Mouse (Mus musculus) cerebellum, adult 9-11 months (tissue): Measurements from ENCODE around the gene Larp1.
A peak's percentile ranks its signal among the peaks of the same experiment; 100 is the strongest.

Experiments
- DNase-seq: peaks from one replicate; pipeline ENCODE4 v3.0.0; 2022

The Larp1 gene

DNA sequence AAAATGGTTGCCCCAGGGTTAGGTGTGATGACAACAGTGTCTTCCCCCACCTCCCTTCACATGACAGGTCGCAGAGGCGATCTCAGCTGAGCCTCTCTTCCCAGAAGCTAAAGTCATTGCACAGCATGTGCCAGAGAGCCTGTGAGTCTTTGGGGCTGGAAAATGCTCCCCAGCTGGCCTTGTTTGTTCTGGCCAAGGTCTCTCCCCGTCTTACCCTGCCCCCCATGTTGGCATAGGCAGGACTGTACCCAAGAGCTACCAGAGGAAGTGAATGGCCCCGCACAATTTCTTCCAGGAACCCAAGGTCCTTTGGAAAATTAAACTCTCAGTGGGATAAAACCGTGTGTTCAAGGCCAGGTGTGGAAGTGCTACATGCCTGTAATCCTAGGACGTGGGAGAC is 5.1 kb upstream of the Larp1 start:
- DNase-seq, result no peak

DNA sequence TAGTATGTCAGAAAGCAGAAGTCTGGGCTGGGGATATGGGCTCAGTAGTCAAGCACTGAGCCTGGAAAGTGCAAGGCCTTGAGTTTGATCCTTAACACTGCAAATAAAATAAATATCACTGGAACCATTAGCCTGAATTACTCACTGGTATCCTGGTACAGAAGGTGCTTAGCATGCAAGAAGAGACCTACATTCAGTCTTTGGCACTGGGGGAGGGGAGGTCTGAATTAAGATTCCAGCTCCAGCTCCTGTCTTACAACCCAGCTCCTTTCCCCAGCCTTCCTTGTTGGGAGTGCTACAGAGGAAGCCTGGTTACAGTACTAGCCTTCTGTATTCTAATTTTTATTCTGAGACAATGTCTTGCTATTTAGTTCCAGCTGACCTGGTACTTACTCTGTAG is 3.8 kb upstream of the Larp1 start:
- no peak for DNase-seq

DNA sequence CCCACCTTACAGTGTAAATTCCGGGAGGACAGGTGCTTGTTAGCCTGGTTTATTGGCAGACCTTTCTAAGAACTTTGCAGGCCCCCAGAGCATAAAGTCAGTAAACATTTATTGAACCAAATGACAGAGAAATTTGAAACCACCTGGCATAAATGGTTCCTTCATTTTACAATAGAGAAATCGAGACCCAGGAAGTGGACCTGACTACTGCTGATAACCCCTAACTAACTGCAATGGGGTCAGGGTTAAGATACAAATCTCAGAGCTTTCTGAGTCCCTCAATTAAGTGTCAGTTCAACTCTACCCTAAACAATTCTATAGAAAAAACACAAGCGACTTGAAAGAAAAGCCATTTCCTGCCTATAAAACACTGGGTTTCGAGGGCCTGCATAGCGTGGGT is 851 bp upstream of the Larp1 start:
- DNase-seq, result no peak

DNA sequence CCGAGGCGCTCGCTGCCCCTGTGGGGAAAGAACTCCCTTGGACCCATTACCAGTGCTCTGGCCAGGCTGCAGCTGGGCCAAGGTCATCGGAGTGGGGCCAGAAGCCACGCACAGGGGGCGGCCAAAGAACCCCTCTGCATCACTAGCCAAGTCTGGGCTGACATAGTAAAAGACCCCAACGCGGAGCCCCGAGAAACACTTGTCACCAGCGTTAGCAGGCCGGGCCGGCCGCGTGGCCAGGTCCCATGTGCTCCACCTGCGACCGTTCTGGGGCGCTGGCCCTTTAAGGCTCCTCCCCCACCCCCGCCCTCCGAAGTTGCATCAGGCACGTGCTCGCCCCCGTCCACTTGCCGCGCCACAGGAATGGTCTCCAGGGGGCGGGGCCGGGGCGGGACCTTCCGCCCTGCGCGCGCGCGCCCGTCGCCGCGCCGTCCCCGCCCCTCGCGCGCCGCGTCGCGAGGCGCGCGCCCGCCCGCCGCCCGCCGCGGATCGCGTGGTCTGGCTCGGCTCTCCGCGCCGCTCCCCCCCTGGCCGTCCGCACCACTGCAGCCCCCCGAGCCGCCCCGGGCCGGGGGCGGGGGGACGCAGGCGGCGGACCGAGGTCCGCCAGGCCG is 320 bp upstream of the Larp1 start:
- peak; percentile 89 for DNase-seq

DNA sequence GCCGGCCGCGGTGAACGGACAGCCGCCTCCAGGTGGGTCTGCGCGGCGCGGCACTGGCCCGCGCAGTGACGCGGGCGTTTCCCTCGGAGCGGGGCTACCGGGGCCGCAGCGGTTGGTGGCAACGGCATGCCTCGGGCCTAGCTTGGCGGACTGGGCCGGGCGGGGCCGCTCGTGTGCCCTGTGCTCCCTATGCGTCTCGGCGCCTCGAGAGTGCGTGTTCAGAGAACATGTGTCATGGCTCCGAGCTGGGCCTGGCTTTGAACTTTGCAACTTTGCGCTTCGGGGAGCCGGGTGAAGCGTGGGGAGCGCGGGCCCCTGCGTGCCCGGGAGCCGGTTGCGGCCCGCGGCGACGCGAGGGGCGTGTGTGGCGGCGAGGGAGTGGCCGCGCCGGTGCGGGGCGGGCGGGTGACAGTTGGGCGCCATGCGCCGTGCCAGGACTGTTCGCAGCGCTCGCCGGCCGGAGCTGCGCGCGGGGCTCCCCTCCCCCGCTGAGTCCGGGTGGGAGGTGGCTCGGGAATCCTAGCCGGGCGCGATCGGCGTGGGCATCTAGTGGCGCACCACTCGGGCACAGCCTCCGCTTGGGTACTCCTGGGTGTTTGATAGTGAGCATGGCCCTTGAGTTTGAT is 765 bp downstream of the Larp1 start:
- peak; percentile 80 for DNase-seq

DNA sequence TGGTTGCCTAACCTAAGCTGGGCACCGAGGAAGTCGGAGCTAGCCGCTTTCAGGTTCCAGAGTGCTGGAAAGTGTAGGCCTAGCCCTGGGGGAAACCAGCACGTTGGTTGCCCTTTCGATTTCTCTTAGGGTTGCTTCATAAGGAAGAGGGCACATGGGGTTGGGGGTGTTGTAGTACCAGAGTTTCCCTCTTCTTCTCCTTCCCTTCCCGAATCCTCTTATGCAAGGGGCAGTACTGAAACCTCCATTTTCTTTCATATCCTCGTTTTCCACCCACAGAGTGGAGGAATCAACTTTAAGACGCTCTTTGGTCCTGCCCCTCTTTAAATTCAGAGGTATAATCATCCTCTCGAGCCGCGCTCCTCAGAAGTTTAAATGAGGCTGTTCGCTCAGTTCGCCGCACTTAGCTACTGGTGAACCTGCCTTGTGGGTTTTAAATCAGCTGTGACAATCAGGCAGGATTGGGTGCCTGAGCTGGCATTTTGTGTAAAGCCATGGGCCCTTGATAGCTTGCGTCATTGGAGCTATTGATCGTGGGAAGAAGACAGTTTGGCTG is 1.4 kb downstream of the Larp1 start:
- no peak for DNase-seq

DNA sequence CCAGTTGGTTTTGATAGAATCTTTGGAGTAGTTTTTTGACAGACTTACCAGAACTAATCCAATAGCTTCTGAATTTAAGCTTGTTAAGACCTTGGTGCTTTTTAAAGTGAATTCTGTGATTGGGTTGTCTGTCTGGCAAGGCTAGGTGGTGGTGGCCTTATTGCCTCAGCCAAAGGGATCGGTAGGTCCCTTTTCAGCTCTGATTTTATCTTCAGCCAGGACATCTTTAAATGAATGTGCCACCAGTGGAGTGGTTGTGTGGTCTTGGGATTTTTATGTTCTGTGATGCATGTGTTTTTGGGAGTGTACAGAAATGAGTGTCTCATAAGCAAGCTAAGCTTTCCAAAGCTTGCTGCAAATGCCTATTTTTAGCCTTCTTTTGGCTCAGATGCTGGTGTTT is 2.1 kb downstream of the Larp1 start:
- no peak for DNase-seq

DNA sequence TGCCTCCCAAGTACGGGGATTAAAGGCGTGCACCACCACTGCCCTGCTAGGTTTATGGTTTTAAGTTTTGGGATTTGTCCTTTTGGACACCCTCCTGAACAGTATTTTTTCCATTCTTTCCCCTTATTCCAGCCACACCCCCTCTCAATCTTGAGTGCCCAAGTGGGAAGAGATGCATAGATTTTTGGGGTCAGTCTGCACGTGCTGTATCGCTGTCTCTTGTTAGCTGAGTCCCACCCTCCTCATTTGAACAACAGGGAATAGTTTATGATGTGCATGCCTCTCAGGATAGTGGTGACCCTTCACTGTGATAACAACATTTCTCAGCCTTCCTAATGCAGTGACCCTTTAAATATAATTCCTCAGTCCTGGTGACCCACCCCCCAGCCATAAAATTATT is 2.9 kb downstream of the Larp1 start:
- DNase-seq, result no peak

DNA sequence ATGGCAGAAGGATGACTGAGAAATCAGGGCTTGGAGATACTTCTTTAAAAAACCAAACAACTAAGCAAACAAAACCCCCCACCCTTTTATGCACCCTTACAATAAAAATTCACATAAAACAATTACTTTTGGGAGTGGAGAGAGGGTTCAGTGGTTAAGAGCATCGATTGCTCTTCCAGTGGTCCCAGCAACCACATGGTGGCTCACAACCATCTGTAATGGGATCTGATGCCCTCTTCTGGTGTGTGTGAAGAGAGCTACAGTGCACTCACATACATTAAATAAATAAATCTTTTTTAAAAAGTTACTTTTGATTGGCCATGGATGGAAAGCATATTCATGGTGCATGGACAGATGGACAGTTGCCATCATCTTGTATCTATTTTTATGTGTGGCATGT is 3.8 kb downstream of the Larp1 start:
- DNase-seq, result no peak

DNA sequence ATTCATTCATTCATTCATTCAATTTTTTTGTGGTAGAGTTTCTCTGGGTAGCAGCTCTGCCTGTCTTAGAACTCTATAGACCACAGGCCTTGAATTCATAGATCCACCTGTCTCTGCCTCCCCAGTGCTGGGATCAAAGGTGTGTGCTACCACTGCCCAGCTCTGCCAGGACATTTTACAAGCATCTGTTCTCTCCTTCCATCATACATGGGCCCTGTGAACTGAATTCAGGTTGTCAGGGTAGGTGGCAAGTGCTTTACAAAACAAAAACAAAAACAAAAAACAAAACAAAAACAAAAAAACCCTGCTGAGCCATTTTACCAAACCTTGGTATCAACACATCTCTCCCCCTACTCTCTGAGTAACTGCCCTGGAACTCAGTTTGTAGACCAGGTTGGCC is 4.2 kb downstream of the Larp1 start:
- peak; percentile 8 for DNase-seq

DNA sequence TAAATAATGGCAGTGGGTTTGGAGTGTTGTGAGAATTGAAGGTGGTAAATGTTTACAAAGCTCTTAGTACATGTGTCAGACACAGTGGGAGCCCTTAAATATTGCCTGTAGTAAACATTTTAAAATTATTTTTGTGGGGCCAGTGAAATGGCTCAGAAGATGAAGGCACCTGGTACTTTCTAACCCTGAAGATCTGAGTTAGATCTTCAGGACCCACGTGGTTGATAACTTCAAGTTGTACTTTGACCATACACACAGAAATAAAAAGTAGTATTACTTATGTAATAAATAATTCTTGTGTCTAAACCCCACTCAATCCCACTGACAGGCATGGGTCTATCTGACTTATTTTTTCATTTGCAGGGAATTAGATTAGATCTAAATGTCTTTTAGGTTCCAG is 5.7 kb downstream of the Larp1 start:
- DNase-seq, result no peak

DNA sequence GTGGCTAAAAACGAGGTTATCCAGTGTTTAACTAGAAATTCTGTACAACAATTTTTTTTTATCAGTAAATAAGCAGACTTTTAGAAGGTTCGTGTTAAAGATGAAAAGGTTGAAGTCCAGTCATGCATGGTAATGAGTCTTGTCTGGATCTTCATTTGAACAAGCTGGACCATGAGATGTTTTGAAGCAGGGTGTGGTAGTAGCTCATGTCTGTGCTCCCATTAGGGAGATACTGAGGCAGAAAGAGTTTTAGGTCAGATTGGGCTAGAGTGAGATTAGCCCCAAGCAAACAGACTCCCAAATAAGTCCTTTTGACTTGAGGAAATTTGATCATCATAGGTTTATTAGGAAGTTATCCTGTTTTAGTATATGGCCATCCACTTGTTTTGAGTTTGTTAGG is 6.5 kb downstream of the Larp1 start:
- DNase-seq, result no peak

DNA sequence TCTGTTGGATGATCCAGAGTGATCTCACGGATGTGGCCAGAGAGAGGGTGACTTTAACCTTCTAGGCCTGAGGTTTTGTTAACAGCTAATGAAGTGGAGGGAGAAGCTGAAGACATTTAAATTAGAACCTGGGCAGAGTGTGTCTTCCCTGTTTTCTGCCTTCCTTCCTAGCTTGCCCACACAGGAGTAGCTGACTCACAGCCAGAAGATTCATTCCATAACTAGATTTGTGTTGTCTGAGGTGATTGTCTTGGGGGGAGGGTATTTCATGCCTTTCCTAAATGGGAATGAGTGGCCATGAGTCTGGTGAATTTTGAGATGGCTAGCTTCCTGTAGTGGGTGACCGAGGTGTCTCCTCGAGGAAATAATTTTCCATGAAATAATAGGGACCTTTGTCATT is 7.5 kb downstream of the Larp1 start:
- DNase-seq, result no peak

DNA sequence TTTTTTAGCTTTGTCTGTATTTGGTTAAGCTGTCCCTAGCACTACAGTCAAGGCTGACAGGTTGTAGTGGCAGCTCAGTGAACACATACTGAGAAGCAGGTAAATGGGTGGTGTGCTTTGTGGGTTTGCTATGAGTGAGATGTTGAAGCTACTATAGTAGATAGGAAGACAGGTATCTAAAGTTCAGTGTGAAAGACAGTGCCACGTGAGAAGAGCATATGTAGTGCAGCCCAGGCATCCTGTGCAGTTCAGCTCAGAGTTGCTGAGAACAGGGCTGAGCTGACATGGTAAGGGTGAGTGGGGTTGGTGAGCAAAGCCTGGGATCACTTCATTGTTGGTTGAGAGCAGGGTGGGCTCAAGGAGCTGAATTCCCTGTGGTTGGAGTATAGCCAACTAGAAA is 8.6 kb downstream of the Larp1 start:
- no peak for DNase-seq

DNA sequence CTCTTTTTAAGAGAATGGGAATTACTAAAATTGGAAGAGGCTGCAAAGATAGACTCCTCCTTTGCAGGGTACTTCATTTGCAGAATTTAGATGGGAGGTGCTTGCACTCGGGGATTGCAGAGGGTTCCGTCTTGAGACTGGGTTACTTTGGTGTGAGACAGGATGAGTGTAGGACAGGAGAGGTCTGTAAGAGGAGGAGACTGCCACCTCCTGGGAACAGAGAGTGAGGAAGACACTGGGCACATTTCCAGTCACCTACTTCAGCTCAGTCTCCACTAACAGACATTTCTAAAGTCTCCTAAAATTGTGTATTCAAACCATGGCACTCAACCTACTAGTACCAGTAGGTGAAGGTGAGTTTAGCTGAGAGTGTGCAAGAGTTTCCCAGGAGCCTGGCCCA is 9.4 kb downstream of the Larp1 start:
- DNase-seq, result no peak

DNA sequence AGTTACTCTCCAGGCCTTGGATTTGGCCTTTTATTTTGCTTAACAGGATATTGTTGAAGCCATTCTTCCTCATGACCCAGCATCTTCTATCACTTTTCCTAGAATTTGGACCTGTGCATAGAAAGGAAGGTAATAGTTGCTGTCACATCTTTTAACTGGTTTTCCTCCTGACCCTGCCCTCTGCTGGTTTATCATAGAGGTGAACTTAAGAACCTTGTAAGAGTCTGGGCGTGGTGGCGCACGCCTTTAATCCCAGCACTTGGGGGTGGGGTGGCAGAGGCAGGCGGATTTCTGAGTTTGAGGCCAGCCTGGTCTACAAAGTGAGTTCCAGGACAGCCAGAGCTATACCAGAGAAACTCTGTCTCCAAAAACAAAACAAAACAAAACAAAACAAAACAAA is 9.8 kb downstream of the Larp1 start:
- no peak for DNase-seq

DNA sequence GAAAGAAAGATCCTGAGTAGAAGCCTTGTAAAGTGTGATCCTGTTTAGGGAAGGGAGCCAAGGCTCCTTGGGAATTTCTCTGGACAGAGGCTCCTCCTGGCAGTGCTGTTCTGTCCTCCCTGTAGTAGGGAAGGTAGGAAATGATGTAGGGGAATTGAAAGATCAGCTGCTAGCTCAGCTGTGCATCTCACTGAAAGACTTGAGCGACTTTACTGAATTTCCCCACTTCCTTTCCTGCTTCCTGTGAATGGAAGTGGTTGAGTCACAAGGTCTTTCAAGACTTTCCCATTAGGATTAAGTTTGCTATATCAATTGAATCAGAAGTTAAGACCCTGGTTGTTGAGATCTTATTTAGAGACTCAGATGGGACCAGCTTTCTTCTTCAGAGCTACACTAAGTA is 12.2 kb downstream of the Larp1 start:
- DNase-seq, result no peak

DNA sequence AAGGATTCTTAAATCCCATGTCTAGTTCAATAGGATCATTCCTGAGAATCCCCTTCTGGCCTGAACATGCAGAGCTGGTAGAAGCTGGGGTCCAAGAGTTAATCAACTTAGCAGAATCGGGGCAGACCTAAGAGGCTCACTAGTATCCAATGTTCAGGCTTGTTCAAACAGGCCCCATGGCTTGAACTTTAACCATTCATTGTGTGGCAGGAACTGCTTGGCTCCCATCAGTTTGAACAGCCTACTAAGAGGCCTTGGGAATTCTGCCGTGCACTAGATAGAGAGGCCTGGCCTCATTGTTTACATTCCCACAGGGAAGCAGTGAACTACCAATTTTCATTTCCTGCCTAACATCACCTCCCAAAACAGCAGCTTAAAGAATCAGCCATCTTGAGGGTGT is 12.8 kb downstream of the Larp1 start:
- no peak for DNase-seq

DNA sequence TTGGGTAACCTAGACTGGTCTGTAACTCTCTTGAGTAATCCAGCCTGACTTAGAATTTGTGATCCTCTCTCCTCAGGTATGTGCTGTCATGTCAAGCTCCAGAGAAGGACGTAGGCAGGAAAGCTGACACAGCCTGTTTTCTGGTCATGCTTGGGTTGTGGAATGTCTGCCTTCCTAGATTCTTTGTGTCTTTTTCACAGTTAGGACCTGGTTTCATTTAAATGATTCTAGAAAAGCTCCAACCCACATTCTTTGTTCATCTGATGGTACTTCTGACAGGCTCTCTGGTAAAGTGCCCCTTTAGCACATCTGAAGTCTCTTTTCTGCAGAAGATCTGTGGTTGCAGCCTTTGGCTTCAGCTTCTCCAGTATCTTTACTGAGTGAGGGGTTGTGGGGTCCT is 15.4 kb downstream of the Larp1 start:
- no peak for DNase-seq

DNA sequence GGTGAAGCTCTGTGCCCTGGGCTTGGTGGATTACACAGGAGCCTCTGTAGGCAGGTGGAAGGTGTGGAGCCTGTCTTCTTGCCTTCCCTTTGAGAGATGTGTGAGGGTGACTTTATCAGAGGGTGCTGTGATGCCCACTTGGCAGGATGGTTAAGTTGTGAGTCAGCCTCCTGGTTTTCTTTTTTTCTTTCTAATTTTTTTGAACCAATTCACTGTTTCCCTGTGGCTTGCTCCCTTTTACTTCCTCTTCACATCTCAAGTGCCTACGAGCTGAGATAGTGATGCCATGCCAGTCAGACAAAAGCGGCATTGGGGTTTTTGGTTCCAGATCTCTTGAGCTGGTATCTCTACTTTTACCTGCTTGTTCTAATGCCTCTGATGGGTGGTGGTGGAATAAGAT is 15.8 kb downstream of the Larp1 start:
- no peak for DNase-seq

DNA sequence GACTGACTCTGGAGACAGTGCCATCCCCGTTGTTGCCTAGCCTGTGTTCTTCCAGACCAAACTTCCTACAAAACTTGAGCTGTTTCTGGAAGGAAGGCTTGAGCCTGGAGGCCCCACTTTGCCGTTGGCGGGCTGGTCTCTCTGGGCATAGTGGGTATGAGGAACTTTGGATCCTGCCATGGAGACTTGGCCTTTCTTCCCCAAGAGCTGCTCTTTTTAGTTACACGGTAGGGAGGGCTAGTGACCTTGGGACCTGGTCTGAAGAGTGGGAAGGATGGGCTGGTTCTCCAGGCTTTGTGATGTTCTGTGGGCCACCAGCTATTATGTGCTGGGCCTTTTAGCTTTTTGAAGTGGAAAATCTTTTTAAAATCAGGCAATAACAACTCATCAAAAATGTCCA is 17.0 kb downstream of the Larp1 start:
- DNase-seq, result no peak

DNA sequence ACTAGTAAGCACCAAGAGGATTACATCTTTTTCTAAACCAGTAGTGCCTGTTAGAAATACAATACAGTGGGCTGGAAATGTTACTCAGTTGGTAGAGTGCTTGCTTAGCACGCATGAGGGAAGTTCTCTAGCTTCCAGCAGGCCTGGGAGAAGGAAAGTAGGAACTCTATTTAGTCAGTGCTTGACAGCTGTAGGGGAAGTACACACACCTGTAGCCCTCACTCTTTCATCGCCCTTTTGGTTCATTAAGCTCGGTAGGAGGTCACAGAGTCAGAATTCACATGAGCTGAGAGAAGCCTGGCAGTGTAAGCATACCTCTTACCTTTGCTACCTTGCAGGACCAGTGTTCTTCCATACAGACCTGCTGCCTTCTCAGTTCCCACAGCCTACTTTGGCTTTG is 17.5 kb downstream of the Larp1 start:
- no peak for DNase-seq

DNA sequence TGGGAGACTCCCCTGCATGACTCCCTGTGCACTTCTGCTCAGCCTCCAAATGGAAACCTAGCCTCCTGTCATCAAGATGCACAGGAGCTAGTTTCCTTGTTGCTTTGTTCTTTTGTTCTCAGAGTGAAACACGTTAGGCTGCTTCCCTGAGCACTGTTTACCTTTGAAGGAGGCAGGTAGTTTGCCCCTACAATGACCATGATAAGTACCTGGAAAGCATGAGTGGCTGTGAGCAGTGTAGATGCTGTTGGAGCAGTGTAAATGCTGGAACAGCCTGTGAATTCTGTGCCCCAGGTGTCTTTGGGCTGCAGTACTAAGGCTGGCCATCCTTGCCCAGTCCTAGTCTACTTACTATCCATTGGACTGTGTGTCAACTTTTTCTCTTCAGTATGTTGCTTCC is 18.0 kb downstream of the Larp1 start:
- no peak for DNase-seq

DNA sequence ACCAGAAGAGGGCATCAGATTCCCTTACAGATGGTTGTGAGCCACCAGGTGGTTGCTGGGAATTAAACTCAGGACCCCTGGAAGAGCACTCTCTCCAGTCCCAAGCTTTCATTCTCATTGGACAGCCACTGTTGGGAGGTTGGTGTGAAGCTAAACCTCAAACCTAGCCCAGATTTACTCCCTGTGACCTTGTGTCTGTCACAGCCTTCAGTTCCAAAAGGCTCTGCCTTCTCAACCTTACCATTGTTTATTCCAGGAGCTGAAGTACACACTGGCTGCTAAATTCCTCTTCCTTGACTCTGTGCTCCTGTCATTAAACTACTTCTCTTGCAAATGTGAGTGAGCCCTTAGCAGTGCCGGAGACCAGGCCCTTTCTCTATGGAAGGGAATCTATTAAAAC is 20.1 kb downstream of the Larp1 start:
- no peak for DNase-seq

DNA sequence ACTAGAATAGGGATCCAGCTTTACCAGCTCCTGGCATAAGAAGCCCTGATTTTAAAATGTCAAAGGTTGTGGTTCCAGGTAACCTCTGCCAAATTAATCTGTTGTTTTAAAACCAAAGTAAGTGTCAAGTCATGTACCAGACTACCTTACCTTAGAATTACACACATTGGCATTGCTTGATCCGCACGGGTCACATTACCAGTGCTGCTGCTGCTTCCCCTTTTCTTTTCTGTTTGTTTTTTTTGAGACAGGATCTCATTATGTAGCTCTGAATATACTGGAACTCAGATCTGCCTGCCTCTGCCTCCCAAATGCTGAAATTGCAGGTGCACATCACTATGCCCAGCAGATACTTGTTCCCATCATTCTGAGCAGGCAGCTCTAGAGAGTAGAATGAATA is 21.0 kb downstream of the Larp1 start:
- DNase-seq, result no peak
